Mouse (Mus musculus) neural tube, embryonic 11.5 days (tissue): Measurements from ENCODE around the gene Inafm2. TPM values are rescaled to one million over a fixed set of nuclear protein-coding genes. Genes with fewer than 3 reads are reported as not detected.

ENCODE experiments used
- ATAC-seq: fragments of 200-750 bp; cut with Nextera tagmentation; 2 replicates; pipeline ENCODE4 v1.8.0; 2017; ENCODE audit warnings: moderate number of reproducible peaks, mild to moderate bottlenecking, moderate TSS enrichment, moderate library complexity; ENCODE audit not compliant: insufficient read depth, low FRiP score, low TSS enrichment
- DNase-seq: peaks from one replicate; pipeline ENCODE4 v3.0.0-alpha.2; 2015; ENCODE audit warnings: low spot score
- H3K27ac ChIP-seq: fragments of 300-500 bp; sonication (generic); 2 replicates; pipeline ENCODE4 v1.5.1; 2014; ENCODE audit warnings: low read depth, mild to moderate bottlenecking, low read length
- H3K27me3 ChIP-seq: fragments of 300-500 bp; sonication (generic); 2 replicates; pipeline ENCODE4 v1.6.1; 2014; ENCODE audit warnings: mild to moderate bottlenecking, low read length, mixed read lengths; ENCODE audit not compliant: control insufficient read depth, insufficient read depth
- H3K36me3 ChIP-seq: fragments of 300-500 bp; sonication (generic); 2 replicates; pipeline ENCODE4 v1.6.1; 2014; ENCODE audit warnings: mild to moderate bottlenecking, low read length, moderate library complexity, mixed read lengths; ENCODE audit not compliant: control insufficient read depth, insufficient read depth
- H3K4me1 ChIP-seq: fragments of 300-500 bp; sonication (generic); 2 replicates; pipeline ENCODE4 v1.6.1; 2014; ENCODE audit warnings: low read length, mixed read lengths; ENCODE audit not compliant: control insufficient read depth, insufficient read depth
- H3K4me2 ChIP-seq: fragments of 300-500 bp; sonication (generic); 2 replicates; pipeline ENCODE4 v1.6.1; 2014; ENCODE audit warnings: low read depth, mild to moderate bottlenecking, moderate library complexity
- H3K4me3 ChIP-seq: fragments of 300-500 bp; sonication (generic); 2 replicates; pipeline ENCODE4 v1.5.1; 2014; ENCODE audit warnings: low read depth, low read length
- H3K9ac ChIP-seq: fragments of 300-500 bp; sonication (generic); 2 replicates; pipeline ENCODE4 v1.6.1; 2014; ENCODE audit warnings: mild to moderate bottlenecking, low read length
- H3K9me3 ChIP-seq: fragments of 300-500 bp; sonication (generic); 2 replicates; pipeline ENCODE4 v1.6.1; 2016; ENCODE audit warnings: low read length; ENCODE audit not compliant: control insufficient read depth
- WGBS: fragments of 180-500 bp; shearing (Covaris S2); extraction: QIAGEN DNeasy Blood & Tissue Kit; methylation state at CpG from one replicate; pipeline ENCODE4 v1.1.7; 2014; 5-methylcytosine and 5-hydroxymethylcytosine counted together
- polyA plus RNA-seq: library from polyadenylated mRNA; unstranded; fragments of >200 nt; fragmentation: Nextera tagmentation; extraction: Ambion mirVana; gene quantifications from 2 replicates; pipeline ENCODE4 v1.2.1, GENCODE M21; 2014

Inafm2 gene
- polyA plus RNA-seq, 1 experiment from 2014 or later, result 29.2 TPM

- H3K9me3 ChIP-seq, result no peaks in the 10 kb centered on the region
- H3K4me3 ChIP-seq, result no peak overlapping the region
- peaks cover 17% of the 10 kb centered on the region for H3K4me1 ChIP-seq
- H3K9ac ChIP-seq, result no peak overlapping the region
- H3K36me3 ChIP-seq, result no peaks in the 10 kb centered on the region
- no peak for DNase-seq
- H3K27ac ChIP-seq, result no peak overlapping the region
- no peak overlapping the region for H3K4me2 ChIP-seq
- 80% methylated on average over 10 of the region's 10 CpGs for WGBS
- ATAC-seq, result no peak
- H3K27me3 ChIP-seq, result no peaks in the 10 kb centered on the region
These were observed 20.8 kb downstream of the Inafm2 start for GRCm38 (mm10) chr2:118766041-118767033.

GRCm38 (mm10) chr2:118772158-118772874 is 26.8 kb downstream of the Inafm2 start, which contains the start of gene Phgr1:
Phgr1 (plus strand) TSS chr2:118772769.
- WGBS, result 82% methylated on average over 6 of the region's 6 CpGs
- H3K36me3 ChIP-seq, result no peaks in the 10 kb centered on the region
- H3K4me3 ChIP-seq, result no peak within 1 kb of the TSS
- DNase-seq (no peak), ATAC-seq (no peak)
- H3K4me2 ChIP-seq, result no peak within 1 kb of the TSS
- no peaks in the 10 kb centered on the region for H3K9me3 ChIP-seq
- no peak within 1 kb of the TSS for H3K27ac ChIP-seq
- no peaks in the 10 kb centered on the region for H3K4me1 ChIP-seq
- no peak within 1 kb of the TSS for H3K9ac ChIP-seq
- H3K27me3 ChIP-seq, result no peaks in the 10 kb centered on the region

- ATAC-seq (no peak), DNase-seq (no peak)
- no peaks in the 10 kb centered on the region for H3K36me3 ChIP-seq
- 0 out of 2 replicates have a peak, but pooled peaks cover 3% of the 10 kb centered on the region for H3K4me1 ChIP-seq
- H3K9me3 ChIP-seq, result no peaks in the 10 kb centered on the region
- no peaks in the 10 kb centered on the region for H3K27me3 ChIP-seq
- 95% methylated on average over 2 of the region's 2 CpGs for WGBS
- no peak overlapping the region for H3K27ac ChIP-seq
- H3K4me2 ChIP-seq, result no peak overlapping the region
- no peak overlapping the region for H3K9ac ChIP-seq
- H3K4me3 ChIP-seq, result no peak overlapping the region
These were observed 29.0 kb downstream of the Inafm2 start for GRCm38 (mm10) chr2:118774536-118774935.

- no peak overlapping the region for H3K4me3 ChIP-seq
- no peak overlapping the region for H3K27ac ChIP-seq
- 91% methylated on average over 1 of the region's 1 CpGs for WGBS
- DNase-seq (no peak), ATAC-seq (no peak)
- H3K9me3 ChIP-seq, result no peaks in the 10 kb centered on the region
- H3K4me2 ChIP-seq, result no peak overlapping the region
- no peaks in the 10 kb centered on the region for H3K36me3 ChIP-seq
- no peak overlapping the region for H3K9ac ChIP-seq
- H3K27me3 ChIP-seq, result 0 out of 2 replicates have a peak, but pooled peaks cover 4% of the 10 kb centered on the region
- H3K4me1 ChIP-seq, result peaks cover 8% of the 10 kb centered on the region
These were observed 29.8 kb downstream of the Inafm2 start for GRCm38 (mm10) chr2:118775396-118775795.

- Histone ChIP-seq H3K9ac (no peak overlapping the region), H3K4me2 (no peak overlapping the region), H3K27me3 (0 out of 2 replicates have a peak, but pooled peaks cover 4% of the 10 kb centered on the region), H3K4me3 (no peak overlapping the region), H3K4me1 (peaks cover 8% of the 10 kb centered on the region), H3K27ac (no peak overlapping the region), H3K36me3 (no peaks in the 10 kb centered on the region), H3K9me3 (no peaks in the 10 kb centered on the region)
- ATAC-seq (no peak), DNase-seq (no peak)
- WGBS, result 70% methylated on average over 4 of the region's 4 CpGs
These were observed 30.3 kb downstream of the Inafm2 start for GRCm38 (mm10) chr2:118775846-118776245.

- Histone ChIP-seq H3K4me2 (no peak overlapping the region), H3K9me3 (no peaks in the 10 kb centered on the region), H3K4me3 (no peak overlapping the region), H3K9ac (no peak overlapping the region), H3K27me3 (0 out of 2 replicates have a peak, but pooled peaks cover 4% of the 10 kb centered on the region), H3K4me1 (peaks cover 8% of the 10 kb centered on the region), H3K27ac (no peak overlapping the region), H3K36me3 (no peaks in the 10 kb centered on the region)
- WGBS, result 72% methylated on average over 2 of the region's 2 CpGs
- ATAC-seq (no peak), DNase-seq (no peak)
These were observed 30.7 kb downstream of the Inafm2 start for GRCm38 (mm10) chr2:118776295-118776694.

GRCm38 (mm10) chr2:118778418-118778817 is 32.9 kb downstream of the Inafm2 start:
- Histone ChIP-seq H3K4me1 (peaks cover 8% of the 10 kb centered on the region), H3K4me3 (no peak overlapping the region), H3K27ac (no peak overlapping the region), H3K4me2 (no peak overlapping the region), H3K9ac (no peak overlapping the region), H3K27me3 (0 out of 2 replicates have a peak, but pooled peaks cover 4% of the 10 kb centered on the region), H3K9me3 (no peaks in the 10 kb centered on the region), H3K36me3 (no peaks in the 10 kb centered on the region)
- 73% methylated on average over 4 of the region's 4 CpGs for WGBS
- ATAC-seq (no peak), DNase-seq (no peak)

- Histone ChIP-seq H3K36me3 (no peaks in the 10 kb centered on the region), H3K9me3 (no peaks in the 10 kb centered on the region), H3K4me1 (peaks cover 8% of the 10 kb centered on the region), H3K27ac (0 out of 2 replicates have a peak overlapping the region, but pooled peaks have one; percentile 23), H3K4me3 (peak overlapping the region; percentile 32), H3K4me2 (peak overlapping the region; percentile 50), H3K9ac (peak overlapping the region; percentile 41), H3K27me3 (0 out of 2 replicates have a peak, but pooled peaks cover 4% of the 10 kb centered on the region)
- WGBS, result 9% methylated on average over 10 of the region's 10 CpGs
- ATAC-seq (peak; percentile 32), DNase-seq (peak; percentile 29)
These were observed 33.5 kb downstream of the Inafm2 start for GRCm38 (mm10) chr2:118779065-118779464.
